Mouse (Mus musculus) megakaryocyte-erythroid progenitor cell, adult 5-6 weeks (primary cell): ENCODE measurements at regions not wholly inside any gene's neighbourhood (a gene's known extent, or its start where the extent isn't known, plus 50 kb on each side); places are given as distances from the start of the nearest gene placed in this dataset.

Experiments used
- ATAC-seq: replicated peaks from 2 replicates; pipeline ENCODE4 v1.8.0; 2016; ENCODE audit warnings: mild to moderate bottlenecking, inconsistent platforms; ENCODE audit not compliant: severe bottlenecking, poor library complexity, low FRiP score, low TSS enrichment

DNA sequence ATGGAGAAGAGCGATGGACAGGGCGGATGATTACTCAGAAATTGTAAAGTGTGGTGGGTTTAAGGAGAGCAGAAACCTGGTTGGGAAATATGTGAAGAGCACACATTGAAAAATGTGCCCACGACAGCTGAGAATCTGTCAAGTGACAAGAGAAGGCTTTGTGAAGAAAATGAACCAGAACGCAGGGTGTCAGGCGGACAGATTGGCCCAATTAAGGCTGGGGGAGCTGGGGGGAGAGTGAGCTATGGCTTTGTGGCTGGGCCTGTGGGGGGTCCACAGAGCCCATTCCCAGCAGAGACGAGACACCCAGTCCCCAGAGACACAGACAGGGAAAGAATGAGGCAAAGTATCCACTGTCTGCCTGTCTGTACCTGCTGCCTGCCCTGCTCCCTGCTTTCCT lies 153.3 kb downstream of the Shq1 start:
- ATAC-seq = no peak

DNA sequence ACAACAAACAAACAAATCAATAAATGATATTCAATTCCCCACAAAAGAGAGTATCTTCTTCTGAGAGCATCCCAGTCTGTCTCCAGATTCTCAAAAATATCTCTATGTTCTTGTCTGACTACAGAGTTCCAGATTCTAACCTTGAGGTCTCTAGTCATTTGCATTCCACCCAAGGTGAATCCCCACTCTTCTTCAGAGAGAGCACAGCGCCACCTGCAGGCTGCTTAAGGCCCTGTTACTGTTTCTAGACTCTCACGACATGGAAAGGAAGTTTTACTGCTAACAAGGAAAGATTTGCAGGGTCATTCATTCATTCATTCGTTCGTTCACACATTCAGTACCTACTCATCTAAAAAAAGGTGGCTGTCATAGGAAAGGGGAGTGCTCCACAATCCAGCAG lies 158.3 kb downstream of the Shq1 start:
- ATAC-seq = no peak

DNA sequence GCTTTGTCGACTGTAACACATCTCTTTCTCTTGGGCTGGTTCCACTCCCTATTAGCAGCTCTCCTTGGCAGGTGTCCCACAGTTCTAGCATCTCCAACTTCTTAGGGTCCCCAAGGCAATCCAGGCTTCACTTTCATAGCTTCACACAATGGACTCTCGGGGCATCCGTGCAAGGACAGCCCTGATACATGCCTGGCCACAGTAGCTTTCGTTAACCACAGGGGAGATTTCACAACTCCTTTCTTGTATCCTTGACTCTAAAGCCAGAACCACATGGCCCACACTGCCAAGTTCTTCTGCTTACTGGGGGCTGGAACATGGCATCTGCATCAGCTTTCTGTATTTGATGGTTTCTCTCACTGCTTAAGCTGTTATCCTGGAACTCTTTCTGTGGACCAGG lies 160.3 kb downstream of the Shq1 start:
- no peak for ATAC-seq

DNA sequence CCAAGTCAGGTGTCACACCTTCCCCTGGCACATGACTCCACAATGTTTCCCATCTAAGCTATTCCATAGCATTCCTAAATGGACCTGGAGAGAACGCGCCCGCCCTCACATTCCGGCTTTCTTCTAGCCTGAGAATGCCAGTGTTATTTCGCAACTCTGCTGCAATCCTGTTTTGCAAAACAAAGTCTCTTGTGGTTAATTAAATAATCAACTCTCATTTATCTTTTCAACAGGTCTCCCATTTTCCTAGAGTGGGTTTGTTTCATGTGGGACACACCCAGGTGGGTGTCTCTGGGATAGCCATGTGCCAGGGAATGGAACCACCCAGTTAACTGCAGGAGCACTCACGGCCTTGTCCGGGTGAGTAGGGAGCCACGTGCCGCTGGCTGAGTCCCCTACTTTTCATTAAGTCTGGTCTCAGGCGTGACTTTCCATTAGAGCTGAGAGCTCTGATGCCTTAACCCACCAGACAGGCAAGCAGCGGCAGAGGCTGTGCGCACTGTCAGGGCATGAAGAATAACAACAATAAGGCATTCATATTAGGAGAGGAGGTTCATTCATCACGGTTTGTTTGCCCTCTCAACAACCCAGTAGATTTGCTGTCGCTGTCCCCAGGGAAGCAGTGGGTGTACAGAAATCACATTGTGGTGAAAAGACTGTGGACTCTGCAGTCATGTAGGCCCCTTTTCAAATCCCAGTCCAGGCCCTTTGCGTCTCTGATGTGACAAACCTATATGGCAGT lies 165.3 kb downstream of the Shq1 start:
- ATAC-seq = no peak

DNA sequence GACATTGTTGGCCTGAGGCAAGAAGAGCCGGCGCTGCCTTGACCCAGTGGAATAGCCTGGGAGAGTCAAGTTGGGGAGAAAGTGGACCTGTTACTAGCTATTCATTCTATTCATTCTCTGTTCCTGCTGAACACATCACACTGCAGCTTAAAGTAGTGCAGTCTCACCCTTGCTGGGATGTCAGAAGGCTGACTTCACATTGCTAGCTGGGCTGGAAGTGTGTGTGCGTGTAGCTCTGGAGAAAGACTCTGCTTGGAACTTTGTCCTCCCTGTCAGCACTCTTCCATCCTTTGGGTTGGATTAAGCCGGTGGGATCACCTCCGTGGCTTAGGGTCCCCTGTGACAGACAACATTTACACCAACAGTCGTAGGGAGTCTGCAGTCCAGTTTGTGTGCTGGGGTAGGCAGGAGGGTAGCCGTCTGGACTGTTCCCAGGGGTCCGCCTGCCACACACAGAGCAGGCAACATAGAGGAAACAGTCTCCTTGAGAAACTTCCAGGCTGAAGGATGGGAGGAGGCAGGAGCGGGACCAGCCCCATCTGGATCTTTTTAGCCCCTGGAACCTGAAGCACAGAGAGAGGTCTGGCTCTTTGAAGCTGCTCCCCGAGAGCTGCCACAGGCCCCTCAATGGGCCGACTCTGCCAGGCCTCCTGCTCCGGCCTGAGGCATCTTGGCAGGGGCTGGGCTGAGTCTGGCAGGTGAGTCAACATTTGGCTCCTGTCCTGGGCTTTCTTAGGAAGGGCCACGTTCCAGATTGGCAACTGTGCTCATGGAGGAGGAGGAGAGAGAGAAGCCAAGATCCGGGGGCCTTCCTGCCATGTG lies 167.8 kb downstream of the Shq1 start:
- no peak for ATAC-seq

DNA sequence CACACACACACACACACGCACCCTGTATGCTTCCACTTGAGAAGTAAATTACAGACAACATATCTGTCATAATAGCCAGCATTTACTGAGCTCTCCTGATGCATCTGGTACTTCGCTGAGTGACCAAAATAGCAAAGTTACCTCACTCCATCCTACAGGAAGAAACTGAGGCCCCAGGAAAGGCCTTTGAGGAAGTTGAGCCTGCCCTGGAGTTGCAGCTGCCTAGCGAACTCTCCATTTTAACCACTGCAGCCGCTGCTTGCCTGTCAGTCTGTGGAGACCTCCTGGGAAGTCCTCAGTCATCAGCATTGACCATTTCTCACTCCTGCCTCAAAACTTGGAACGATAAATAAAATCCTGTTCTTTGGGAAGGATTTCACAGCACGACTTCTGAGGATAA lies 168.8 kb downstream of the Shq1 start:
- no peak for ATAC-seq

DNA sequence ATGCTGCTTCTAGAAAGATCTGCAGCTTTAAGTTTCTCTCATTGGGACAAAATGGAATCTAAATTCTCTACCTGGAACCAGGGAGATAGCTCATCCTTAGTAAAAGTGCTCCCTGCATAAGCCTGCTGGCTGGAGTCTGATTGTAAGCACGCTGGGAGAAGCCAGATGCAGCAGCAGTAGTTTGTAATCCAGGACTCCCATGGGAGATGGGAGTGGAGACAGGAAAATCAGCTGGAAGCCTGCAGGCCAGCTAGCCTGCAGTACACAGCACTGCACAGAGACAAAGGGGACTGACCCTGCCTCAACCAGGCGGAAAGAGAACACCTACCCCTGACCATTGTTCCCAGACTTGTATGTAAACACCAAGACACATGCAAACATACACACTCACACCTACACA lies 170.2 kb downstream of the Shq1 start:
- ATAC-seq = no peak

DNA sequence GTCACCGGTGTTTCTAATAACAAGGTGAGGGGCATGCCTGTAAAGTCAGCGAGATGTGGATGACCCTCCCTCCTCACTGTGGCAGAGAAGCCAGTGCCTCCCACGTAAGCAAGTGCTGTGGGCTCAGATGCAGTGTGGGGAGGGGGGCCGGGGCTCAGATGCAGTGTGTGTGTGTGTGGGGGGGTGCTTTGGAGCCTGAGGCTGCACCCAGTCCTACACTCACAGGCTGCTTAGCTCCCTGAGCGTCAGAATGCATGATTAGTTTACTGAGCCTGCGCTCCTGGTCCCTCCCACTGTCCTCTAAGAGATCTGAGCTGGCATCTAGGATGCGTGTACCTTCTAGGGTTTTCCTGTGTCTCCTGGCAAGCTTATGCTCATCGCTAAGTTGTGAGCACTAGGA lies 170.9 kb downstream of the Shq1 start:
- ATAC-seq = no peak

DNA sequence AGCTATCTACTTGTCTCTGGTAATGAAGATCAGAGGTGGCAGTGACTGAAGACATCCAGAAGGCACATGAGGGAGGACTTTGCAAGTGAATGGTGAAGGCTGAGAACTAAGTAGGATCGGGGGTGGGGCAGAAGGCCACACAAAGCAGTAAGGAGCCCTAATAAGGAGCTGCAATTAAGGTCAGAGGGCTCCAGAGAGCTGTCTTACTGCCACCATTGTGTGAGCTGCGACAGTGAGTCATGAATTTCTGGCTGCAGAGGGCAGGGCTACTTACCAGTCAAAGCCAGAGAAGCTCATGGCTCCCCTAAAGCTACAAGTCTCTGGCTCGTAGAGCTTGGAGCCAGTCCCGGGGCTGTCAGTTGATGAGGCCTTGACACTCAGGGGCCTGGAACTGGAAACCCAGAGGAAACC lies 172.1 kb downstream of the Shq1 start:
- ATAC-seq = no peak

DNA sequence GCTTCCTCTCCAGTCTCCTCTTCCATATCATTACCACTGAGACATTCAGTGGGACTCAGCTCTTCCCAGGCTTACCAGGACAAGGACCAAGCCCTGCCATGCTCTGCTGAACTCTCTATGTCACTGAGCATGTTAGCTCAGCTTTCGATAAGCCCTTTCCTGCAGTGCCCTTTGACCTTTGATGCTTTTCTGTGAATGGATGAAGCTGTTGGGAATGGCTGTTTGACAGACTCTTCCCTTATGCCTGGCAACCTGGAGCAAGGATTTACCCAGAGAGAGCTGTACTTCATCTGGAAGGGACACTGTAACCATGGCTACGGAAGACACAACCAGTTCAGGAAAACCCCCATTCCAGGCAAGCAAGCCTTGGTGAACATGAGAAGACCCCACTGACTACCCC lies 172.8 kb downstream of the Shq1 start:
- ATAC-seq = no peak

DNA sequence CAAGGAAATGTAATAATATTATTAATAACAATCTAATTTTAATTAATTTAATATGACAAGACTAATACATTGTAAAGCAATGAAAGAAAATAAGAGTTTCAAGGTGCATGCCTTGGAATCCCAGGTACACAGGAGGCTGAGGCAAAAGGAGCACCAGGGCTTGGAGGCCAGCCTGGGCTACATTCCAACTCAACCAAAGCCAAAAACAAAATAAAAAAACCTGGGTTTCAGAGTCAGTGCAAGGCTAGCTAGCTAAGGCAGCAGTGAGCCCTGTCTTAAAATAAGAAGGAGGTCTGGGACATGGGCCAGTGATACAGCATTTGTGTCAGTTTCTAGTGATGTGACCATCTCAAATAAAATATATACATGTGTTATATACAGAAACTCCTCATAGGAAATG lies 174.8 kb downstream of the Shq1 start:
- no peak for ATAC-seq

DNA sequence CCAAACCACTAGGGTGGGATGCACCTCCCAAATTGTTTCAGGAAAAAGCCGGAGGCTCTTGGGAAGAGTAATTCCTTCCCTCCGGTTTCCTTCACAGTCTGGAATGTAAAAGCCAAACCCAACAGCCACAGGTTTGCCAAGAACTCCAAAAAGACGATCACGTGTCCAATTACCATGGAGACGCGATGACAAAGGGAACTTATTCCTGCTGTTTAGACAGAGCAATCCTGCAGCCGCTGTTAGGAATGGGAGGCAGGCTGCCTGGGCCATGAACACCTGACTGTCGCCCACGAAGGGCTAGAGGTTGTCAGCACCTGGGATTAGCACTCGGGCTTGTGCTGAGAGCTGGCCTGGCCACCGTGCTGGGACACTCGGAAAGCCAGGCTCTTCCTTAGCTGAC lies 175.8 kb downstream of the Shq1 start:
- ATAC-seq = no peak

DNA sequence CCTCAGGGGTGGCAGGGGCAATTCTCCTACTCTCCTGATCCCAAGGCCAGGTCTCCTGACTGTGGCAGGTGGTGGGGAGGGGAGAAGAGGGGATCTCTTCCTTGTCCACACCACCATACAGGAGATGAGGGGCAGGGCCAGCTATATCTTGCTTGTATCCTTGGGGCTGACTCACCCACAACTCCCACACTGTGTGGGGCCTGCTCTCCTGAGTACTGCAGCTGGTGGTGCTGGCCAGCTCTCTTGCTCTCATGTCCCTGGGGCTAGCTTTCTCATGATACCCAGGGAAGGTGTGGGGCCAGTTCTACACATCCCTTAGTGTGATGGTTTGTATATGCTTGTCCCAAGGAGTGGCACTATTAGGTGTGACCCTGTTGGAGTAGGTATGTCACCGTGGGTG lies 177.4 kb downstream of the Shq1 start:
- ATAC-seq = no peak

DNA sequence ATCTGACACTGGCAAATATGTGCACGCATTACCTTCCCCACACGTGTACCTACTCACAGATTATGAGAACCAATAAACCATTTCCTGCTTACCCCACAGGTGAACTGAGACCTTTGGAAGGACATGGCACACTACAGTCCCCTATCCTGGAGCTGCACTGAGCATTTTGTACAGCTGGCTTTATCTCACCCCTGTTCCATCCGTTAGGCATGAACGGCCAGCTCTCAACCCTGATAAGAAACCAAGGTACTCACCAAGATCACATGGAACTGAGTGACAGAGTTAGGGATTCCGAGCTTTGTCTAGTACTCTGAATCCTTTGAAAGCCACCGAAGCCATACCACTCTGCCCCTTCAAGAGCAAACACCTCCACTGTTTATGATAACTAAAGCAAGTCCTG lies 179.1 kb downstream of the Shq1 start:
- ATAC-seq = peak; percentile 66

DNA sequence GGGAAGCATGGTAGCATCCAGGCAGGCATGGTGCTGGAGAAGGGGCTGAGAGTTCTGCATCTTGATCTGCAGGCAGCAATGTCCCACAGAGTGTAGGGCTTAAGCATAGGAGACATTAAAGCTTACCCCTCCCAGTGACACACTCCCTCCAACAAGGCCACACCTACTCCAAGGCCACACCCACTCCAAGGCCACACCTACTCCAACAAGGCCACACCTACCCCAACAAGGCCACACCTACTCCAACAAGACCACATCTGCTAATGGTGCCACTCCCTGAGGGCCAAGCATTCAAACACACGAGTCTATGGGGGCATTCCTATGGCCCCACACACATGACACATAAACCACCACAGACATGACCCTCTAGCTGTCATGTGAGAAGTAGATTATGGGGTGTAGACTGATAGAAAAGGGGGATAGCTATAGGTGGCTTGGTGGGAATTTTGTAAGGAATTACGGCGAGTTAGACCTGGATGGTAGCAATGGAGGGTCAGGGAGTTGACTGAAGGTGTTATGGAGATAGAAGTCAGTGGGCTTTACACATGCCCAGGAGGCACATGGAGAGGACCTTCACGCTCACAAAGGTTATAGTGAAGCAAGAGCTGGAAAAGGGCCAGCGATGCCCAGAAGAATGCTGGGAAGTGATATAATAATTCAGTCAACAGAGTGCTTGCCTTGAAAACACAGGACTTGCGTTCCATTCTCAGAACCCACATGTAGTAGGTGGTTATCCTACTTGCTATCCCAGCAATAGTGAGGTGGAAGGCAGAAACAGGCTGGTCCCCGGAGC lies 179.8 kb downstream of the Shq1 start:
- no peak for ATAC-seq

DNA sequence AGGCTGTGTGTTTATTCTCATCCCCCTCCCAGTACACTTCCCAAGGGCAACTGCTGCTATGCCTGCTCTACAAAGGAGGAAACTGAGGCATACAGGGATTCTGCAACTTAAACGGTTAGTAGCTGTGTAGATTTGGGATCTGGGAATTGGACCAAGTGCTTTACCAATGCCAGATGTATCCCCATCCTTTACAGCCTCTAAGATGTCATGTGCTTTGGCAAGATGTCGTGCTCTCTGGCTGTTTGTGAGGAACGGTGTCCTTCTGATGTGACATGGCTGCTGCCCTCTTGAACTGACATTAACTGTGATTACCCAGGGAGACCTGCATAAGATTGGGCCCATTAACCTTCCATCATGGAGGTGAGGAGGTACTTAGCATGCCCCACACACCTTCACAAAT lies 187.1 kb downstream of the Shq1 start:
- no peak for ATAC-seq

DNA sequence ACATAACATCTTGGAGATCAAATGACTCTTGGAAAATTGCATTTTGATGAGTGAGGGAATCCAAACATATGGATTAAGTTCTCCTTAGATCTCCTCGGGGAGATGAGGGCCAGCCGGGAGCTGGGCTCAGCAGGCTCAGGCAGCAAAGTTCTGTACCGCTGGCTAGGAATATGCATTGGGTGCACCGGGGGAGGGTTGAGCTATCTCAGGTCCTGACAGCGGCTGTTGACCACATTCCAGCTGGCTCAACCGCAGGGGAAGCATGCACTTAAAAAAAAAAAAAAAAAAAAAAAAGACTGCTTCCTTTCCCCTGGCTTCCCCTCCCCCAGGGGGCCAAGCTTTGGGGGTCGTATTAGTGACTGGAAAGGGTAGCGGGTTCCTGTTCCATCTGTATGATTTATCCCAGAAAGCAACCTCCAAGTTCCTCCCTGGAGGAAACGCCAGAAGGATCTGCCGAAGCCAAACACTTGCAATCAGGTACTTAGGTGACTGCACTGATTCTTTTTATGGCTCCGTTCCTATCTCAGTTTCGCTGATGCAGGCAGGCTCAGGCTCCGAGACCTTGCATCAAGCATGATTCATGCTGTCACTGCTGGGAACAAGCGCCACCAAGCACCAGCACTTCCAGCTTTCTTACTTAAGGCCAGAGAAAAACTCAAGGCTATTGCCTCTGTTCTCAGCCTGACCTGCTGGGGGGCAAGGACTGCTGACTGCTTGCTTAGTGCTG lies 187.7 kb downstream of the Shq1 start:
- ATAC-seq = no peak; the same call in 1 of the 2 replicates

DNA sequence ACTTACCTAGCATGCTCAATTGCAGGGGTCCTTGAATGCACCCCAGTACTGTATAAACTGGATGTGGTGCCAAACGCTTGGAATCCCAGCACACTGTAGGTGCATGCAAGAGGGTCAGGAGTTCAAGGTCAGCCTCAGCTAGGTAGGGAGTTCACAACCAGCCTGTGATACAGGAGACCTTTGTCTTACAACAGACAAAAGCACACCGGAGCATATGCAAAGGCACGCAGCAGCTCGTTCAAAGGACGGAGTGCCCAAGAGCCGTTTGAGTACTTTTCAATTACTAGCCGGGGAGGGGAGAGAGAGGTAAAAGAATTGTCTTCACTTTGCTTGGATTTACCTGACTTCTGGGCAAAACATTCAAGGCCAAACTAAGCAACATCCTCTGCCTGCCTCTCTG lies 188.4 kb downstream of the Shq1 start:
- no peak for ATAC-seq

DNA sequence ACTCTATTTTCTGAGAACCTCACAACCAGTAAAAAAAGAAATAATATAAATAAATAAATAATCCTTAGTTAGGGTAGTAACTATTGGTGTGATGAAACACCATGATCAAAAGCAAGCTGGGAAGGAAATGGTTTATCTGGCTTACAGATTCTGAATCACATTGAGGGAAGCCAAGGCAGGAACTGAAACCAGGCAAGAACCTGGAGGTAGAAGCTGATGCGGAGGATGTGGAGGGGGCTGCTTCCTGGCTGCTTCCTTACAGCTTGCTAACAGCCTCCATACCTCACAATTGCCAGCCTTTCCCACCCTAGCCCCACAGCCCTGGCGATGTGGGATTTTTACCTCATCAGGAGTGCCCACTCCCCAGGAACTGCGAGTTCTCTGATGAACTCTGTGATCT lies 190.4 kb downstream of the Shq1 start:
- no peak for ATAC-seq

DNA sequence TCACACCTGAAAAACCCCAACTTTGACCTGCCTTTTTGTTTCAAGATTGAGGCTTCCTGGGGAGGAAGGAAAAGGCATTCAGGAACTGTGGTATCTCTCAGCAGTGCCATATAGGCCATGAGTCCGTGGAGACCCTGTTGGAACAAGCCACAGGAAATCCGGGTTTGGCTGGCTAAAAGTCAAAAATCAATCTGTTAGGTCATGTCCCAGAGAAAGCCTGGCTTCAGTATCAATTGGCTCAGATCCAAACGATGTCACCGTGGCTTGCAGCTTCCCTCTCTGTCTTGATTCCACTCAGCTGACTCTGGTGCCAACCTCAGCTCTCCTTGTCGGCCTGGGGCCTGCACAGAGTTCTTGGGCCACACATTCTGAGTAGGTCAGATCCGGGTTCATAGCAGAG lies 191.1 kb downstream of the Shq1 start:
- no peak for ATAC-seq
